Mouse (Mus musculus) bone marrow macrophage, adult 2 months (primary cell): ENCODE measurements around the gene Ropn1.
"Not testable (repeated sequence)": the region's sequence is repeated elsewhere in the genome, so short reads cannot be mapped to it uniquely, and the experiment has no call there.

Source experiments
- CTCF ChIP-seq: IDR thresholded peaks from 2 replicates; pipeline ENCODE4 v1.5.1; 2012; ENCODE audit warnings: low read depth, mild to moderate bottlenecking, low read length, moderate library complexity
- POLR2A ChIP-seq: IDR thresholded peaks from 2 replicates; pipeline ENCODE4 v1.6.1; 2012; ENCODE audit warnings: mild to moderate bottlenecking, low read depth, low read length, borderline replicate concordance

DNA sequence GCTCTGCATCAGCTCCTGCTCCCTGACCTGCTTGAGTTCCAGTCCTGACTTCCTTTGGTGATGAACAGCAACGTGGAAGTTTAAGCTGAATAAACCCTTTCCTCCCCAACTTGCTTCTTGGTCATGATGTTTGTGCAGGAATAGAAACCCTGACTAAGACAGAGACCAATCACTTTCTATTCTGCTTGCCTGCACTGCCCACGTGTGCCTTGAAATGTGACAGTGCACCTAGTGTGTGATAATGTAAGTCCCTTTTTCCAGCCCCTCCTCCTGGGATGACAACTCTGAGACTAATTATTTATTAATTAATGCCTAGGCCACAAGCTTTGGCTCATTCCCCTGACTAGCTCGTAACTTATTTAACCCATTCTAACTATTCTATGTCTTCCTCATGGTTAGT lies 49.0 kb downstream of the Ropn1 start:
- not testable (repeated sequence) for TF ChIP-seq CTCF, POLR2A
